Mouse (Mus musculus) E14TG2a.4 (cell line): ENCODE data around the gene Dennd4a.

Experiments used
- CTCF ChIP-seq: conservative IDR thresholded peaks from 2 replicates; pipeline ENCODE4 v1.5.1; 2014; ENCODE audit warnings: low read length
- NANOG ChIP-seq: IDR thresholded peaks from 2 replicates; pipeline ENCODE4 v1.6.1; 2014; ENCODE audit warnings: borderline replicate concordance, low read length, mixed read lengths
- POU5F1 ChIP-seq: IDR thresholded peaks from 2 replicates; pipeline ENCODE4 v1.6.1; 2014; ENCODE audit warnings: low read length, borderline replicate concordance

- no peak for TF ChIP-seq CTCF
- TF ChIP-seq POU5F1, result no peak
- no peak for TF ChIP-seq NANOG
These were observed 41.2 kb upstream of the Dennd4a start for GRCm38 (mm10) chr9:64769911-64770310.
